In the genomic region with DNA sequence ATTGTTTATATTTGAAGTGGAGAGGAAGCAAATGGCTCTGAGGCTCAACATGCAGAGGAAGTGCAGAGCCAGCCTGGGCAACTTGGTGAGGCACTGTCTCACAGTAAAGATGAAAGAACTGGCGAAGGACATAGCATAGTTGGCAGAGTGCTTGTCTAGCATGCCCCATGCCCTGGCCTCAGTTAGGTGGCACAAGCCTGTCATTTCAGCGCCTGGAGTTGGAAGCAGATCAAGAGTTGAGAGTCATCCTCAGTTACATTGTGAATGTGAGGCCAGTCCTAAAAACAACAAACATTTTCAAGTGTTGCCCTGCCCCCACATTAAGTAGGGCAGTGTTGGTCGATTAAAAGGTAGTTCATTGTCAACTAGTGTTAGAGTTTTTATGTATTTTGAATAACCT, we compare ENCODE assay signal across 15 mouse cellular contexts. TPM values are rescaled to one million over a fixed set of nuclear protein-coding genes. Genes with fewer than 3 reads are reported as not detected.
DNase-seq lines count a peak whose midpoint lies in the region; ATAC-seq and TF ChIP-seq lines count a peak whose summit lies in the region.
"Had no signal": no experiment of that assay in that cellular context is flagged by ENCODE, and none has a peak within 500 bp of the region (broad histone marks: within the 10 kb centered on the region; RNA-seq: fewer than 3 reads in every experiment).

No protein-coding gene starts in this region.

- peaks cover 15% of the 10 kb centered on the region for H3K4me1 ChIP-seq in liver, postnatal 0 days (ENCODE audit: insufficient read depth)
- peaks cover 16% of the 10 kb centered on the region; the same call in 1 of the 2 replicates for H3K4me1 ChIP-seq in liver, embryonic 12.5 days
- H3K4me1 ChIP-seq: forebrain, embryonic 12.5 days; neural tube, embryonic 13.5 days had no signal

- DNase-seq in gastrocnemius, adult 18-20 months (ENCODE audit: low spot score): peak; percentile 42
- no peak for DNase-seq in gastrocnemius, postnatal 25 days
- peak; percentile 16 for DNase-seq in liver, postnatal 0 days
- DNase-seq in heart, adult 9 months (ENCODE audit: low spot score in 2 of 2): peak; percentile 27 to 54
- DNase-seq in lung, postnatal 36 days: peak; percentile 32
- no peak for DNase-seq in thymus, postnatal 0 days (ENCODE audit: low spot score)
- DNase-seq in frontal cortex, postnatal 14 days (ENCODE audit: low spot score in 2 of 2): no peak
- DNase-seq: kidney, adult 18-20 months; liver, embryonic 13.5 days; midbrain, embryonic 14.5 days had no signal

- H3K9ac ChIP-seq in liver, postnatal 0 days (replicated peaks): no peak overlapping the region
- no peak overlapping the region for H3K9ac ChIP-seq in liver, embryonic 12.5 days
- H3K9ac ChIP-seq: forebrain, embryonic 12.5 days; liver, embryonic 13.5 days; neural tube, embryonic 13.5 days had no signal

- 0 out of 2 replicates have a peak overlapping the region, but pooled peaks have one; percentile 7 for H3K4me2 ChIP-seq in liver, postnatal 0 days (ENCODE audit: low read depth, low read length)
- H3K4me2 ChIP-seq in liver, embryonic 12.5 days: no peak overlapping the region
- H3K4me2 ChIP-seq: forebrain, embryonic 12.5 days; liver, embryonic 13.5 days; neural tube, embryonic 13.5 days had no signal

- 0 out of 2 replicates have a peak, but pooled peaks have one; percentile 5 for ATAC-seq in liver, postnatal 0 days
- no peak for ATAC-seq in liver, embryonic 12.5 days
- ATAC-seq: CD4-positive, CD25-positive, alpha-beta regulatory T cell, adult 4 months; Patski had no signal

- H3K4me3 ChIP-seq in liver, postnatal 0 days (ENCODE audit: low read depth, low read length): no peak overlapping the region
- no peak overlapping the region for H3K4me3 ChIP-seq in liver, embryonic 12.5 days
- H3K4me3 ChIP-seq: forebrain, embryonic 12.5 days; liver, embryonic 13.5 days; neural tube, embryonic 13.5 days had no signal

- H3K36me3 ChIP-seq in liver, postnatal 0 days (replicated peaks; ENCODE audit: insufficient read depth, low read length): peaks cover 5% of the 10 kb centered on the region; the same call in 1 of the 2 replicates
- H3K36me3 ChIP-seq in liver, embryonic 12.5 days: peaks cover 12% of the 10 kb centered on the region; the same call in 1 of the 2 replicates
- H3K36me3 ChIP-seq: forebrain, embryonic 12.5 days had no signal

- no peak for TF ChIP-seq EP300 in liver, postnatal 0 days (IDR thresholded peaks at IDR 0.05; ENCODE audit: low read depth)

- no peak overlapping the region for H3K27ac ChIP-seq in liver, postnatal 0 days (ENCODE audit: low read depth)
- no peak overlapping the region for H3K27ac ChIP-seq in liver, embryonic 12.5 days
- H3K27ac ChIP-seq: forebrain, embryonic 12.5 days; neural tube, embryonic 13.5 days had no signal

- no peaks in the 10 kb centered on the region for H3K27me3 ChIP-seq in liver, postnatal 0 days (ENCODE audit: insufficient read depth, low read length)
- H3K27me3 ChIP-seq in liver, embryonic 12.5 days (replicated peaks): no peaks in the 10 kb centered on the region
- H3K27me3 ChIP-seq: forebrain, embryonic 12.5 days; liver, embryonic 13.5 days; neural tube, embryonic 13.5 days; Patski had no signal

- WGBS in liver, postnatal 0 days (ENCODE audit: insufficient replicate concordance): 59% methylated on average over 3 of the region's 3 CpGs
- WGBS in liver, embryonic 12.5 days (ENCODE audit: insufficient replicate concordance): 77% methylated on average over 3 of the region's 3 CpGs

- no peak for TF ChIP-seq CTCF in liver, postnatal 0 days (IDR thresholded peaks at IDR 0.05; ENCODE audit: low read depth)

- no peaks in the 10 kb centered on the region for H3K9me3 ChIP-seq in liver, postnatal 0 days (ENCODE audit: low read length)
- no peaks in the 10 kb centered on the region for H3K9me3 ChIP-seq in liver, embryonic 12.5 days (replicated peaks)
- H3K9me3 ChIP-seq: forebrain, embryonic 12.5 days; liver, embryonic 13.5 days; neural tube, embryonic 13.5 days had no signal

RNA-seq across cellular contexts. Expression of a gene that starts 32.1 kb away (rescaled TPM):
- 10 to 100 TPM; 28.2 to 37.0 TPM for total RNA-seq in gastrocnemius, adult 18-20 months (2021)
- 10 to 100 TPM; 30.5 to 31.9 TPM for total RNA-seq in gastrocnemius, postnatal 25 days (2021)
- polyA plus RNA-seq in liver, postnatal 0 days (2015; fragmentation: Nextera tagmentation; extraction: Ambion mirVana): 13.3 and 14.0 TPM in 2 replicates
- polyA plus RNA-seq in liver, embryonic 12.5 days (2016; fragmentation: Nextera tagmentation; extraction: Ambion mirVana): 25.8 and 25.9 TPM in 2 replicates
- 26.3 and 28.2 TPM in 2 replicates for polyA plus RNA-seq in thymus, postnatal 0 days (2015; fragmentation: Nextera tagmentation; extraction: Ambion mirVana)

RNA-seq across cellular contexts. Expression of a gene that starts 57.9 kb away (rescaled TPM):
- 1 to 10 TPM; 1.8 to 2.3 TPM for total RNA-seq in gastrocnemius, adult 18-20 months (2021)
- 1 to 10 TPM; 2.2 to 2.8 TPM for total RNA-seq in gastrocnemius, postnatal 25 days (2021)
- 1.5 TPM in 2 replicates for polyA plus RNA-seq in liver, postnatal 0 days (2015; fragmentation: Nextera tagmentation; extraction: Ambion mirVana)
- polyA plus RNA-seq in liver, embryonic 12.5 days (2016; fragmentation: Nextera tagmentation; extraction: Ambion mirVana): 3.0 and 3.3 TPM in 2 replicates
- polyA plus RNA-seq in thymus, postnatal 0 days (2015; fragmentation: Nextera tagmentation; extraction: Ambion mirVana): 0.68 and 0.72 TPM in 2 replicates

Comparison
In these comparisons a context has a peak if more than half of its experiments do, and no peak if none do; other contexts are left out.
1. DNase-seq: peak in gastrocnemius, adult 18-20 months (single experiment), liver, postnatal 0 days (single experiment), heart, adult 9 months (2 of 2) and lung, postnatal 36 days (single experiment); none in gastrocnemius, postnatal 25 days (single experiment), thymus, postnatal 0 days (single experiment) and frontal cortex, postnatal 14 days (0 of 2).